Mouse (Mus musculus) embryonic facial prominence, embryonic 10.5 days (tissue): ENCODE data around the gene Lilra6. TPM values are rescaled to one million over a fixed set of nuclear protein-coding genes. Genes with fewer than 3 reads are reported as not detected.

ENCODE experiments used
- polyA plus RNA-seq: library from polyadenylated mRNA; unstranded; fragments of >200 nt; fragmentation: Nextera tagmentation; extraction: Ambion mirVana; gene quantifications from 2 replicates; pipeline ENCODE4 v1.2.1, GENCODE M21; 2016

Gene Lilra6
- polyA plus RNA-seq, 1 experiment from 2014 or later: not detected

Other genes starting within 250 kb of the Lilra6 start
- 15.8 and 17.8 TPM in 2 replicates for gene Leng1, start 249.7 kb downstream of the Lilra6 start, polyA plus RNA-seq
- 5.7 and 6.8 TPM in 2 replicates for gene Tmc4, start 237.9 kb downstream of the Lilra6 start, polyA plus RNA-seq
- gene Tsen34, start 222.6 kb downstream of the Lilra6 start, polyA plus RNA-seq: 301 and 306 TPM in 2 replicates
- gene Mboat7, start 222.0 kb downstream of the Lilra6 start, polyA plus RNA-seq: 39.3 and 40.4 TPM in 2 replicates
- gene Rps9, start 211.5 kb downstream of the Lilra6 start, polyA plus RNA-seq: 1,397 and 1,414 TPM in 2 replicates
- gene Pirb, start 195.1 kb downstream of the Lilra6 start, polyA plus RNA-seq: 0.10 and 0.21 TPM in 2 replicates
- not detected in 2 replicates for gene Gm15448, start 89.8 kb downstream of the Lilra6 start, polyA plus RNA-seq
- 0.06 and 0.12 TPM in 2 replicates for gene Pira2, start 70.5 kb downstream of the Lilra6 start, polyA plus RNA-seq
- not detected in 2 replicates for gene Gm14548, start 17.4 kb downstream of the Lilra6 start, polyA plus RNA-seq
- 0.13 and 0.22 TPM in 2 replicates for gene Lair1, start 147.7 kb upstream of the Lilra6 start, polyA plus RNA-seq
- gene Ttyh1, start 203.9 kb upstream of the Lilra6 start, polyA plus RNA-seq: 10.5 and 10.9 TPM in 2 replicates
- 68.1 and 68.2 TPM in 2 replicates for gene Leng8, start 221.5 kb upstream of the Lilra6 start, polyA plus RNA-seq
- gene Leng9, start 234.9 kb upstream of the Lilra6 start, polyA plus RNA-seq: 1.4 and 1.7 TPM in 2 replicates
- 32.7 and 34.9 TPM in 2 replicates for gene Cdc42ep5, start 249.4 kb upstream of the Lilra6 start, polyA plus RNA-seq